Mouse (Mus musculus): ENCODE data around the gene Mtmr3.

GRCm38 (mm10) chr11:4506486-4506885 is 88.2 kb downstream of the Mtmr3 start:
- TF ChIP-seq CTCF (IDR thresholded peaks at IDR 0.05 in 2 of 3, conservative IDR thresholded peaks at IDR 0.05 in 1 of 3; ENCODE audit: control insufficient read depth in 1 of 3, insufficient read depth in 1 of 3, low read depth in 2 of 3, low read length in 3 of 3, poor library complexity in 1 of 3, severe bottlenecking in 1 of 3): no peak
- no peak for TF ChIP-seq ZC3H11A (IDR thresholded peaks at IDR 0.05; ENCODE audit: low read depth, low read length)
- TF ChIP-seq MEF2A (IDR thresholded peaks at IDR 0.05; ENCODE audit: extremely low read depth, insufficient replicate concordance, low read depth, low read length, poor library complexity, severe bottlenecking): no peak
- TF ChIP-seq NELFE (IDR thresholded peaks at IDR 0.05; ENCODE audit: low read depth, low read length): no peak
- TF ChIP-seq MAFK (IDR thresholded peaks at IDR 0.05; ENCODE audit: borderline replicate concordance, low read depth, low read length): no peak
- TF ChIP-seq POLR2A (IDR thresholded peaks at IDR 0.05; ENCODE audit: control insufficient read depth in 1 of 2, insufficient read depth in 1 of 2, low read depth in 1 of 2, low read length in 2 of 2, poor library complexity in 1 of 2): no peak
- no peak for TF ChIP-seq MAX (IDR thresholded peaks at IDR 0.05; ENCODE audit: low read length)
- no peak for TF ChIP-seq E2F4 (IDR thresholded peaks at IDR 0.05; ENCODE audit: borderline replicate concordance, low read depth, low read length)
- no peak for TF ChIP-seq POLR2AphosphoS5 (IDR thresholded peaks at IDR 0.05; ENCODE audit: borderline replicate concordance, low read depth, low read length)

All from MEL (cell line).